Mouse (Mus musculus) T-helper 1 cell (primary cell): Measurements from ENCODE around the gene Src.
"Not testable (repeated sequence)": the region's sequence is repeated elsewhere in the genome, so short reads cannot be mapped to it uniquely, and the experiment has no call there.

Experiments used
- in situ Hi-C: fragments of 300-600 bp; cut with MboI, MseI; formaldehyde crosslinking; loops from one replicate; pipeline ENCODE4 v1.15.1; 2025; ENCODE audit warnings: high pct_unique_total_duplicates

The Src gene

GRCm38 (mm10) chr2:157475437-157476379 is 57.5 kb downstream of the Src start:
- in situ Hi-C loops: no loop called here

- in situ Hi-C loops: no loop called here
These were observed 60.4 kb downstream of the Src start for GRCm38 (mm10) chr2:157478651-157479050.

DNA sequence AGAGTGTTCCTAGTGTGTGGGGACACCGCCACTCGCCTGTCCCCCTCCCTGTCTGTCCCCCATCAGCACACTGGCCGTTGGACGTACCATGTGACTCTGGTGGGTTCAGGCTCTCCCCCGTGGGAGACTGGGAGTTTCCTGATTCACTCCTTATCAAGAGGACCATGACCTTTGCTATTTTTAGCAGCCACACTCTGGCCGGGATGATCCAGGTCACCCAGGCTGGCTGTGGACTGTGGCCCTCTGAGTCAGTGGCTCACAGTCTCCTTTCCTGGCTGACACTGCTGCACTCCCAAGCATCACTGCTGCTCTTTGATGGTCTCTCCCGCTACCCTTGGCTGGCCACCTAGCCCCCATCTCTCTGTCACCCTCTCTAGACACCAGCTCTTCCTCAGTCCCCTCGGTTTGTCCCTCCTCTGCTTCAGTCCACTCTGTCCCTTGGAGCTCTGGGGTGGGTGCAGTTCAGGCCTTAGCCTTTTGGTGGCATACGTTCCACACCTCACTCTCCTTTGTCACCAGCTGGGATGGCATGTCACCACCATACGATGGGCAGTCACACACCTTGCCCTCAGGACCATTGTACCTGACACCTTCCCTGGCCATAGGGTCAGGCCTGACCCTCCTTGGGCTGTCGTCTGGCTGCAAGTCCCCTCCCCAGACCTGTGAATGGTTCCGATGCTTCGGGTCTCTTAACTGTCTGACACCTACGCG is 61.8 kb downstream of the Src start:
- in situ Hi-C loops: no loop called here

DNA sequence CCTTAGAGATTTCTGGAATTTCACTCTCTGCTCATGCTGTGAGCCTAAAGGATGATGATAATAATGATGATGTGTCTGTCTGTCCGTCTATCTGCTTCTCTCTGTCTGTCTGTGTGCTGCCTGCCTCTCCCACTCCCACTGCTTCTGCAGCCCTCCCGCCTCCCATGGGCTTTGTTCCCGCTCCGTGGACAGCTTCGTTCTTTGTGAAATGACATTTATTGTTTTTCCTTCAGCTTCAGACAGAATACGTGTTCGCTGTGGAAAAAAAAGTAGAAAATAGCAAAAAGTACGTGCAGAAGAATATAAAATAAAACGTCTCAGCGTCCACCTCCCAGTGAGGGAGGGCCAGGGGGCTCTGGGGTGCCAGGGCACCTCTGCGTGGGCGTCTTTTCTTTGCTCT is 64.5 kb downstream of the Src start:
- in situ Hi-C loops: no loop called here

GRCm38 (mm10) chr2:157486559-157486958 is 68.3 kb downstream of the Src start:
- in situ Hi-C loops: not testable (repeated sequence)

GRCm38 (mm10) chr2:157486981-157487656 is 68.9 kb downstream of the Src start:
- in situ Hi-C loops: no loop called here

DNA sequence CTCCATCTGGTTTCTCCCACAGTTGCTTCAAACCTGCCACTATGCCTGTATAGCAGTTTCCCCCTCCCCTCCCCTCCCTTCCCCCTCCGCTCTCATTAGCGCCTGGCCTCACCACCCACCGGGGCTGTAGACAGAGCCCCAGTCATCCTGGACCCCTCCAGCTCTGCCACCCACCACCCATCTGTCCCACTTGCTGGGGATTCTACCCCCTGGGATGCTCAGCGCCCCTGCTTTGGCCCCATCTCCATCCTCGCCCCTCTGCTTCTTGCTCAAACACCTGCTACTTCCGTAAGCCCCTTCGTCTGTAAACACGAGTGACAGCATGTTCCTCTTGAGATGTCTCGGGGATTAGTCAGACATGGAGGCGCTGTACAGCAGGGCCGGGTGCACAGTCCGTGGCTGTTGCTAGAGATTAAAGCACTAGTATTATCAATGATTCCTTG is 69.5 kb downstream of the Src start:
- in situ Hi-C loops: no loop called here

- in situ Hi-C loops: no loop called here
These were observed 75.0 kb downstream of the Src start for GRCm38 (mm10) chr2:157493240-157493639.

DNA sequence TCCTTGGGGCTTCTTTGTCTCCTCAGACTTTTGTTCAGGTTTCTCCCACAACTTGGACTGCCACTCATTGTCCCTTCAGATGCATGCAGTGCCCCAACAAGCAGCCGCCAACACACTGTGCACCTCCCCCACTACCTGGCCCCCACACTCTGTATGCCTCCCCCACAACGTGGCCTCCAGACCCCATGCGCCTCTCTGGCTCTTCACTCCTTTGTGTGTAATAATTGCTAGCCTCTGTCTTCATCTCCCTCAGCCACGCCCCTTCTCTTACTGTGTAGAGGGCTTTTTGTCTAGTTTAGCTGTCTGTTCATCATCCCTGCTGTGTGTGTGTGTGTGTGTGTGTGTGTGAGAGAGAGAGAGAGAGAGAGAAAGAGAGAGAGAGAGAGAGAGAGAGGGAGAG is 80.3 kb downstream of the Src start:
- in situ Hi-C loops: no loop called here

- in situ Hi-C loops: no loop called here
These were observed 82.1 kb downstream of the Src start for GRCm38 (mm10) chr2:157500364-157500763.

DNA sequence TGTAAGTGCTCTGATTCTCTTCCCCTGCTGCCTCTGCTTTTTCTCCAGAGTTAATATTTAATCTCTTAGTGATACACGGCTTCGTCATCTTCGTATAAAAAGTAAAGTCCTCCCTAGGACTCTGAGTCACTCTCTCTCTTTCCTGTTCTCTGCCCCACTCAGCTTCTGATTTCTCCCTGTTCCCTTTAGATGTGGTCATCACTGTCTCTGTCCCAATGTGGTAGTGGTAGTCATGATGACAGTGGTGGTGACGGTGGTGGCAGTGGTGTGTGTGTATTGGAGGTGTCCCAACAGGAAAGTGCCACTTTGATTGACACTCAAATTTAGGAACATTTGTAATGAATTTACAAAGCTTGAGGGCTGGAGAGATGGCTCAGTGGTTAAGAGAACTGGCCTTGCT is 83.1 kb downstream of the Src start:
- in situ Hi-C loops: no loop called here

GRCm38 (mm10) chr2:157506779-157507178 is 88.5 kb downstream of the Src start:
- in situ Hi-C loops: no loop called here

DNA sequence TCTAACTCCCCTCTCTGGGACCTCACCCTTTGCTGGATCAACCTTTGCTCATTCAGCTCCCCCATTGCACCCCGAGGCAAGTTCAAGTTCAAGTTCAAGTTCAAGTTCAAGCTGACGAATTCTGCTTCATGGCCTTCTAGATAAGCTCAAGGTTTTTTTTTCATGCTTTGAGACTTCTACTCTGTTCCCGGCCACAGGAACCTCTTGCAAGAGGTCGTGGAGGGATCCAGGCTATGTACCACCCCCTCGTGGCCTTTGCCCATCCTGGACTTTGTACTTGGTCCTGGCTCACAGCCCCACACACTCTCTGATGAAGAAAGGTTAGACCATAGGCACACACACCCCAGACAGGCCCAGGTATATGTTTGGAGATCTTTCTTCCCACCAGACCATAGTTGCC is 90.9 kb downstream of the Src start:
- in situ Hi-C loops: no loop called here

GRCm38 (mm10) chr2:157510031-157510430 is 91.8 kb downstream of the Src start:
- in situ Hi-C loops: no loop called here

GRCm38 (mm10) chr2:157512859-157513258 is 94.6 kb downstream of the Src start:
- in situ Hi-C loops: no loop called here

DNA sequence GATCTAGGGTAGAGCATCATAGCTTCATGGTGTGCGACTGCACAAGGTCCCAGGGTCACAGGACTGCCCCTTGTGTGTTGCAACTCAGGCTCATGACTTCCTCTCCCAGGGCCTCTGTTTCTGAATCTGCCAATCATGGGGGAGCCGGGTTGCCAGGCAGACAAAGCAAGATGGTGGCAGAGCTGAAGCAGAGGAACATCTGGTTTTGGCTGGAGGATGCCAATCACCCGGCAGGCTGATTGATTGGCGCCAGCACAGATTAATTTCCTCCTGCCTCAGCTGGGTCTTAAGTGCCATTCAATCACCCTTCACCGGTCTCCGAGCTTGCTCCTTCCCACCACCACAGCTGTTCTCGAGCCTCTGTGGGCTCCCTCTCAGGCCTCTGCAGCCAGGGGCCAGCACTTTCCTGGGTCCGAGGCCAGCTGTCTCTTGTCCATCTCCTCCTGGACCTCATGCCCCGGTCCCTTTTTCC is 95.5 kb downstream of the Src start:
- in situ Hi-C loops: no loop called here

GRCm38 (mm10) chr2:157514353-157514752 is 96.1 kb downstream of the Src start:
- in situ Hi-C loops: no loop called here

DNA sequence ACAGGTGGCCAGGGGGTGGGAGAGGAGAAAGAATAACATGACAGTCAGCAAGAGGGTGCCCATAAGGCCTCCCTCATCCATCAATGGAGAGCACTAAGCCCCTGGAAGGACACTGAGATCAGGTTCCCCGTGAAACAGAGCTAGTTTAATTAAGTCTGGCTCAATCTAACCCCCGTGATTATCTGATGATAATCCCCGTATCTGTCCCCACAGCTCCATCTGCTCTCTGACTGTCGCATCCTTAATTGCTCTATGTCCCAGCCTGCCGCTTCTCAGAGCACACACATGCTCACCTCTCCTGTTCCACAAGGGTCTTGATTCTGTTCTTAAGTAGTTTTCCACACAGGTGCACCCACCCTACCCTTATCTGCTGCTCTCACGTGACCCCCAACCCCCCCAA is 99.3 kb downstream of the Src start:
- in situ Hi-C loops: no loop called here

DNA sequence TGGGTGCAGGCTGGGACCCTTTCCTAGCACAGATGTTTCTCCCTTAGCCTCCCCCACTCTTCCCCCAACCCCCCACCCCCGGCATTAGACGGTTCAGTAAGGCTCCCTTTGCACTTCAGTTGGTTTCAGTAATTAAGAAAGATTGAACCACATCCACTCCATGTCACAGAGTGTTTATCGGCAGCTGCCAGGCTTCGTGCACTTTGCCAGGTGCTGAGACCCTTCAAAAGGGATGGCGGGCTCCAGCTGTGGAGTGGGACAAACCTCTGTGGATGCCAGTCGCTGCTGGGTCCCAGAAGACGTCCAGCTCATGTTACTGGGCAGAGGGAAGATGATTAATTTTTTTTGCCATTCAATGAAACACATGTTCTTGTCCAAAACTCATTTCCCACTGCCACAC is 100.2 kb downstream of the Src start:
- in situ Hi-C loops: no loop called here

- in situ Hi-C loops: no loop called here
These were observed 101.2 kb downstream of the Src start for GRCm38 (mm10) chr2:157519452-157519851.

DNA sequence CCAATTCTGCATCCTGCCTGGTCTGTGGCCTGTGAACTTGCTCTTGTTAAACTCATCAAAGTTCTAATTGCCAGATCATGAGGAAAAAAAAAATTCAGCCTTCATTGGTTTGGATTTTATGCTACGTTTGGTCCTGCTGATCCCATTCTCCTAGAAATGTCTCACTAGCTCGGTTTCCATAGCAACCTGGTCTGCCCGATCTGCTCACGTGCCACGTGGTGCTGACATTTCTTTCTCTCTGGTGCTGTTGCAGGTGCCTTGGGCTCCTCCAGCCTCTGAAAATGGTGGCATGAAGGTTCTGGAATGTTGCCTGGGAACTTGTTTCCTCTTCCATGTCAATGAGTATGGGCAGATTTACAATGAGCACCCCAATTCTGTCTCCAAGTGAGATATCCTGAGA is 102.3 kb downstream of the Src start:
- in situ Hi-C loops: no loop called here
